Comparison of ENCODE assay signal across 17 mouse cellular contexts in the genomic region with DNA sequence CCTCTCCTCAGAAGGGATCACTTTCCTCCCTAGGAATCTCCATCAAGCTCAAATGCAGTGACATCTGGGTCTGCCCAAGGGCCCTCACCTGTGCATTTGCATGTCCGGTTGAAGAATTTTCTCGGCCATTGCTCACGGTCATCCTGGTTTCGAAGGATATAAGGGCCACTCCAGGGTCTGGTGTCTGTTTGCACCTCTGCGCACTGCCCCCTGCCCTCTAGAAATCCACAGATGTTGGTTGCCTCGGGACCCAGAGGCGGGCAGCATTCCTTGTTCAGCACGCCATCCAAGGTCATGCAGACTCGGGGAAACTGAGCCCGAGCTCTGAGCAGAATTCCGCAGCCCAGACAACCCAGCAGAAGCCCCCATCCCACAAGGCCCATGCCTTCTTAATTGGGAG. TPM values are rescaled to one million over a fixed set of nuclear protein-coding genes. Genes with fewer than 3 reads are reported as not detected.
DNase-seq lines count a peak whose midpoint lies in the region; ATAC-seq lines count a peak whose summit lies in the region.
"Had no signal": no experiment of that assay in that cellular context is flagged by ENCODE, and none has a peak within 500 bp of the region (broad histone marks: within the 10 kb centered on the region; RNA-seq: fewer than 3 reads in every experiment).

No protein-coding gene starts in this region.

- intact Hi-C loops in left cerebral cortex, postnatal 36 days (cut with DNase I) = no loop called here

- peaks cover 58% of the 10 kb centered on the region for H3K27me3 ChIP-seq in hindbrain, embryonic 13.5 days
- H3K27me3 ChIP-seq in hindbrain, embryonic 11.5 days (ENCODE audit: control insufficient read depth, insufficient read depth, low read length) = peaks cover 9% of the 10 kb centered on the region; the same call in 1 of the 2 replicates
- peaks cover 70% of the 10 kb centered on the region for H3K27me3 ChIP-seq in midbrain, embryonic 13.5 days

- 0 out of 2 replicates have a peak, but pooled peaks have one; percentile 11 for ATAC-seq in hindbrain, embryonic 13.5 days (ENCODE audit: low FRiP score)
- no peak for ATAC-seq in hindbrain, embryonic 11.5 days (ENCODE audit: low FRiP score)
- ATAC-seq in midbrain, embryonic 13.5 days = peak; percentile 6; the same call in 1 of the 2 replicates

- H3K9me3 ChIP-seq in hindbrain, embryonic 13.5 days = no peaks in the 10 kb centered on the region
- no peaks in the 10 kb centered on the region for H3K9me3 ChIP-seq in hindbrain, embryonic 11.5 days (ENCODE audit: control insufficient read depth, low read length)
- H3K9me3 ChIP-seq in midbrain, embryonic 13.5 days = no peaks in the 10 kb centered on the region

- no peak overlapping the region for H3K4me3 ChIP-seq in hindbrain, embryonic 13.5 days
- H3K4me3 ChIP-seq in hindbrain, embryonic 11.5 days (ENCODE audit: low read depth, low read length) = no peak overlapping the region
- H3K4me3 ChIP-seq in midbrain, embryonic 13.5 days (replicated peaks) = no peak overlapping the region
- H3K4me3 ChIP-seq: left cerebral cortex, adult 2 months had no signal

- no peaks in the 10 kb centered on the region for H3K36me3 ChIP-seq in hindbrain, embryonic 13.5 days
- no peaks in the 10 kb centered on the region for H3K36me3 ChIP-seq in hindbrain, embryonic 11.5 days (ENCODE audit: control insufficient read depth, insufficient read depth, low read length)
- no peaks in the 10 kb centered on the region for H3K36me3 ChIP-seq in midbrain, embryonic 13.5 days

- no peak overlapping the region; the same call in 1 of the 2 replicates for H3K4me2 ChIP-seq in hindbrain, embryonic 13.5 days
- H3K4me2 ChIP-seq in hindbrain, embryonic 11.5 days (replicated peaks; ENCODE audit: low read depth, low read length) = no peak overlapping the region
- no peak overlapping the region for H3K4me2 ChIP-seq in midbrain, embryonic 13.5 days (replicated peaks)

- no peak for DNase-seq in hindbrain, embryonic 11.5 days (ENCODE audit: low spot score)
- DNase-seq in retina, embryonic 14.5 days (ENCODE audit: low spot score) = peak; percentile 10
- no peak for DNase-seq in retina, postnatal 1 day
- DNase-seq in left cerebral cortex, postnatal 36 days (ENCODE audit: low spot score in 2 of 2) = no peak
- no peak for DNase-seq in cerebellum, postnatal 14 days
- no peak for DNase-seq in urinary bladder, postnatal 10 days (ENCODE audit: low spot score)
- DNase-seq: adrenal gland, adult 8-10 months; cerebellum, adult 8-10 months; heart, adult 18-20 months; kidney, adult 11 months; kidney, postnatal 36 days; right cerebral cortex, postnatal 4 days; thymus, postnatal 4 days had no signal

- 77% methylated on average over 11 of the region's 11 CpGs for WGBS in hindbrain, embryonic 13.5 days
- WGBS in hindbrain, embryonic 11.5 days = 80% methylated on average over 11 of the region's 11 CpGs
- WGBS in midbrain, embryonic 13.5 days = 71% methylated on average over 11 of the region's 11 CpGs

- no peak overlapping the region for H3K9ac ChIP-seq in hindbrain, embryonic 13.5 days
- H3K9ac ChIP-seq in hindbrain, embryonic 11.5 days (ENCODE audit: low read depth, low read length) = no peak overlapping the region
- no peak overlapping the region for H3K9ac ChIP-seq in midbrain, embryonic 13.5 days (replicated peaks)

- H3K27ac ChIP-seq in hindbrain, embryonic 13.5 days = no peak overlapping the region
- no peak overlapping the region for H3K27ac ChIP-seq in hindbrain, embryonic 11.5 days (ENCODE audit: low read depth, low read length)
- 0 out of 2 replicates have a peak overlapping the region, but pooled peaks have one; percentile 10 for H3K27ac ChIP-seq in midbrain, embryonic 13.5 days
- H3K27ac ChIP-seq: left cerebral cortex, adult 2 months had no signal

- peaks cover 21% of the 10 kb centered on the region for H3K4me1 ChIP-seq in hindbrain, embryonic 13.5 days (replicated peaks)
- peaks cover 3% of the 10 kb centered on the region; the same call in 1 of the 2 replicates for H3K4me1 ChIP-seq in hindbrain, embryonic 11.5 days (replicated peaks; ENCODE audit: control insufficient read depth, insufficient read depth, low read length)
- peaks cover 20% of the 10 kb centered on the region for H3K4me1 ChIP-seq in midbrain, embryonic 13.5 days (replicated peaks)

RNA-seq across cellular contexts. Expression of a gene that starts 0.6 kb away (rescaled TPM):
- polyA plus RNA-seq in hindbrain, embryonic 13.5 days (2015; fragmentation: Nextera tagmentation; extraction: Ambion mirVana) = 0.89 and 1.1 TPM in 2 replicates
- 3.1 and 4.9 TPM in 2 replicates for polyA plus RNA-seq in hindbrain, embryonic 11.5 days (2014; fragmentation: Nextera tagmentation; extraction: Ambion mirVana)
- 1.2 and 1.4 TPM in 2 replicates for polyA plus RNA-seq in midbrain, embryonic 13.5 days (2015; fragmentation: Nextera tagmentation; extraction: Ambion mirVana)
- total RNA-seq in left cerebral cortex, postnatal 36 days (2021) = under 1 TPM; 0.52 TPM
- total RNA-seq: monocyte, adult 5-6 weeks had no signal
